Mouse (Mus musculus) midbrain, embryonic 16.5 days (tissue): ENCODE data around the gene Calml3. TPM values are rescaled to one million over a fixed set of nuclear protein-coding genes. Genes with fewer than 3 reads are reported as not detected.
A peak's percentile ranks its signal among the peaks of the same experiment; 100 is the strongest.

Experiments
- ATAC-seq: fragments of 200-750 bp; cut with Nextera tagmentation; 2 replicates; pipeline ENCODE4 v1.8.0; 2017; ENCODE audit warnings: moderate TSS enrichment
- H3K27ac ChIP-seq: fragments of 300-500 bp; sonication (generic); 2 replicates; pipeline ENCODE4 v1.5.1; 2014; ENCODE audit warnings: mild to moderate bottlenecking, low read length, mixed read lengths
- H3K27me3 ChIP-seq: fragments of 300-500 bp; sonication (generic); 2 replicates; pipeline ENCODE4 v1.6.1; 2014; ENCODE audit warnings: low read depth, low read length, mixed read lengths; ENCODE audit not compliant: control insufficient read depth, insufficient read depth
- H3K36me3 ChIP-seq: fragments of 300-500 bp; sonication (generic); 2 replicates; pipeline ENCODE4 v1.6.1; 2014; ENCODE audit warnings: mild to moderate bottlenecking, low read length, moderate library complexity, mixed read lengths; ENCODE audit not compliant: control insufficient read depth, insufficient read depth
- H3K4me1 ChIP-seq: fragments of 300-500 bp; sonication (generic); 2 replicates; pipeline ENCODE4 v1.6.1; 2014; ENCODE audit warnings: mild to moderate bottlenecking, low read length, mixed read lengths; ENCODE audit not compliant: control insufficient read depth, insufficient read depth
- H3K4me2 ChIP-seq: fragments of 300-500 bp; sonication (generic); 2 replicates; pipeline ENCODE4 v1.6.1; 2014; ENCODE audit warnings: mild to moderate bottlenecking, low read length, mixed read lengths
- H3K4me3 ChIP-seq: fragments of 300-500 bp; sonication (generic); 2 replicates; pipeline ENCODE4 v1.5.1; 2014; ENCODE audit warnings: low read depth, mild to moderate bottlenecking, low read length, moderate library complexity, mixed read lengths
- H3K9ac ChIP-seq: fragments of 300-500 bp; sonication (generic); 2 replicates; pipeline ENCODE4 v1.6.1; 2014; ENCODE audit warnings: low read depth, low read length, mixed read lengths
- H3K9me3 ChIP-seq: fragments of 300-500 bp; sonication (generic); replicated peaks from 2 replicates; pipeline ENCODE4 v1.6.1; 2014; ENCODE audit warnings: mild to moderate bottlenecking, low read length, mixed read lengths; ENCODE audit not compliant: control insufficient read depth, poor library complexity, severe bottlenecking
- WGBS: fragments of 180-500 bp; shearing (Covaris S2); extraction: QIAGEN DNeasy Blood & Tissue Kit; methylation state at CpG from one replicate; pipeline ENCODE4 v1.1.7; 2014; 5-methylcytosine and 5-hydroxymethylcytosine counted together
- polyA plus RNA-seq: library from polyadenylated mRNA; unstranded; fragments of >200 nt; fragmentation: Nextera tagmentation; extraction: Ambion mirVana; gene quantifications from 2 replicates; pipeline ENCODE4 v1.2.1, GENCODE M21; 2015

Calml3 gene
- polyA plus RNA-seq, 1 experiment from 2014 or later: not detected

DNA sequence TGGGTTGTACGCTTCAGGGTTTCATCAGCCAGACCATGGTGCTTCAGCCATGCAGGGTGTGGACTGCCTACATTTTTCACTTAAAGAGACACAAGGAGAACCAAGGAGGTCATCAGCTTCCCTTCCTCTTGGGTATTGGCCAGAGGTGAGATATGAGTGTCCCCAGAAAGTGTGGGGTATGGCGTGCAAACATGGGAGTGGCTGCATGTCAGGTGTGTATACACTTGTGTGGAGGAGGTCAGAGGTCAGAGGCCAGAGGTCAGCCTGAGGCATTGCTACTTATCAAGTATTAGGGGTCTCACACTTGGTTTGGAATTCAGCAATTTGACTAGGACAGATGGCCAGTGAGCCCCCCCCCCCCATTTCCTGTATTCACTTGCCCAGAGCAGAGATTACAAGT, 15.5 kb downstream of the Calml3 start:
- Histone ChIP-seq H3K9me3 (no peaks in the 10 kb centered on the region), H3K4me3 (no peak overlapping the region), H3K9ac (no peak overlapping the region), H3K4me1 (no peaks in the 10 kb centered on the region), H3K27me3 (no peaks in the 10 kb centered on the region), H3K27ac (no peak overlapping the region), H3K36me3 (no peaks in the 10 kb centered on the region), H3K4me2 (no peak overlapping the region)
- WGBS: 91% methylated on average over 2 of the region's 2 CpGs
- no peak for ATAC-seq

DNA sequence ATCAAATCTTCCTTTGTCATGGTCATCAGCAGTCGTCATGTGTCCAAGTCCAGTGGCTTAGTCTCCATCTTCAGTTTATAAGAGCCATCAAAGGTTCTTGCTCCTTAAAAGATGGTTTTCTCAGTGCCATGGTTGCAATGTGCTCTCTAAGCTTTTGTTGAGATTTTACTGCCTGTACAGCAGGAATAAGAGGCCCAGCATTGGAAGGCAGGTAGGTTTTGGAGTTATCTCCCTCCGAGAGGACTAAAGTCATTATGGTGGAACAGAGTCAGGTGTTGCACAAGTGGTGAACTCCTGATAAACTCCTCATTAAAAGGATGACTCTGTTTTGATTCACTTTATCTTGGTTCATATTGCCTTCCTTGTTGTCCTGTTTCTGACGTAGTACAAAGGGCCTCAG, 16.5 kb downstream of the Calml3 start:
- no peaks in the 10 kb centered on the region for H3K9me3 ChIP-seq
- no peak overlapping the region for H3K4me3 ChIP-seq
- H3K36me3 ChIP-seq: no peaks in the 10 kb centered on the region
- H3K27me3 ChIP-seq: no peaks in the 10 kb centered on the region
- WGBS: 91% methylated on average over 3 of the region's 3 CpGs
- no peak overlapping the region for H3K27ac ChIP-seq
- H3K9ac ChIP-seq: no peak overlapping the region
- H3K4me2 ChIP-seq: no peak overlapping the region
- ATAC-seq: no peak
- H3K4me1 ChIP-seq: no peaks in the 10 kb centered on the region

DNA sequence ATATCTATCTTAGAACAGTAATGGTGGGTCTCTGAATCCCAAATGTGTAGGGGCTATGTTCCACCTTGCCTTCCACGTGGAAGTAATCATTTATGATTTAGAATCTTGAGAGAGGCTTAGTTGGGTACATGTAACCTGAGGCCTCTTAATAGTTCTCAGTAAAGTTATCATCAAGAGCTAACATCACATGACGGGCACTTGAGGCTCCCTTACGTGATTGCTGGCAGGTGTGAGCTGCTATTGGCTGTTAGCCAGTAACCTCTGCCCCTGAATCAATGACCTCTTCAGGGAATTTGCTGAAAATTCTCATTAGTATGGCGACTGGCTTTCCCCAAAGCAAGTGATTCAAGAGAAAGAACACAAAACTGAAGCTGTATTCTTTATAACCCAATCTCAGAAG, 17.0 kb downstream of the Calml3 start:
- H3K4me3 ChIP-seq: no peak overlapping the region
- no peaks in the 10 kb centered on the region for H3K36me3 ChIP-seq
- H3K9ac ChIP-seq: no peak overlapping the region
- 62% methylated on average over 4 of the region's 4 CpGs for WGBS
- H3K4me2 ChIP-seq: no peak overlapping the region
- no peaks in the 10 kb centered on the region for H3K27me3 ChIP-seq
- H3K4me1 ChIP-seq: no peaks in the 10 kb centered on the region
- H3K27ac ChIP-seq: no peak overlapping the region
- no peak for ATAC-seq
- H3K9me3 ChIP-seq: no peaks in the 10 kb centered on the region

DNA sequence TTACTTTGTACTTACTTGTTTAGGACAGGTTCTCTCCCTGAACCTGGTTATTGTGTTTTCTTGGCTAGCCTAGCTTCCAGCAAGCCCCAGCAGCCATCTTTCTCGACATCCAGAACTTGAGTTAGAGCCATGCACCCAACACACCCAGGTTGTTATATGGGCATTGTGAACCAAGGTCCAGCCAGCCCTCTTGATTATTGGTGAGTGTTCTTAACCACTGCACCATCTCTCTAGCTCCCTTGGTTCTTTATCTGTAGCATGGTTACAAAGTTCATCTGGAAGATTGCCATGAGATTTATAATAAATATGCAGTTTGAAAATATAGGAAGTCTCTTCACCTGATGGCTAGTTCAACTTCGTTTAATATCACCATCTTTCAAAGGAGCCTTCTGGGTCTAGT, 20.5 kb downstream of the Calml3 start:
- Histone ChIP-seq H3K27me3 (no peaks in the 10 kb centered on the region), H3K9me3 (no peaks in the 10 kb centered on the region), H3K4me3 (no peak overlapping the region), H3K9ac (no peak overlapping the region), H3K36me3 (no peaks in the 10 kb centered on the region), H3K4me2 (no peak overlapping the region), H3K27ac (no peak overlapping the region), H3K4me1 (no peaks in the 10 kb centered on the region)
- ATAC-seq: no peak
- WGBS: 73% methylated on average over 2 of the region's 2 CpGs

DNA sequence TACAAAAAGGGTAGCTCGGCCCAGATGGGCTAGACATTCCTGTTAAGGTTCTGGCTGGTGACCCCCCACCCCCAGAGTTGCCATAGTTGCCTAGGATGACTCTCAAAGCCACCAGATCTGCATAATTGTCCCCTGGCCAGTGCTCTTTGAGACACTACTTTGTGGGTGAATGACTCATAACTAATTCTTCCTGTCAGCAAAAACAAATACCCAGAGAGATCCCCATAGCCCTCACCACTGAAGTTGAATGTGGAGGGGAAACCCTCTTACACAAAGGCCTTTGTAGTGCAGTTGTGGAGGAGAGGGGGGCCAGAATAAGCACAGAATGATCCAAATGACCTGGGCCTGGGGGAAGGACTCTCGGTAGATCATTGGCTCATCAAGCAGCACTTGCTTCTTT, 21.6 kb downstream of the Calml3 start:
- H3K4me1 ChIP-seq: no peaks in the 10 kb centered on the region
- 29% methylated on average over 2 of the region's 2 CpGs for WGBS
- ATAC-seq: peak; percentile 58; the same call in 1 of the 2 replicates
- H3K4me2 ChIP-seq: no peak overlapping the region
- H3K27me3 ChIP-seq: no peaks in the 10 kb centered on the region
- no peak overlapping the region for H3K9ac ChIP-seq
- H3K36me3 ChIP-seq: no peaks in the 10 kb centered on the region
- H3K4me3 ChIP-seq: no peak overlapping the region
- H3K27ac ChIP-seq: no peak overlapping the region
- no peaks in the 10 kb centered on the region for H3K9me3 ChIP-seq

DNA sequence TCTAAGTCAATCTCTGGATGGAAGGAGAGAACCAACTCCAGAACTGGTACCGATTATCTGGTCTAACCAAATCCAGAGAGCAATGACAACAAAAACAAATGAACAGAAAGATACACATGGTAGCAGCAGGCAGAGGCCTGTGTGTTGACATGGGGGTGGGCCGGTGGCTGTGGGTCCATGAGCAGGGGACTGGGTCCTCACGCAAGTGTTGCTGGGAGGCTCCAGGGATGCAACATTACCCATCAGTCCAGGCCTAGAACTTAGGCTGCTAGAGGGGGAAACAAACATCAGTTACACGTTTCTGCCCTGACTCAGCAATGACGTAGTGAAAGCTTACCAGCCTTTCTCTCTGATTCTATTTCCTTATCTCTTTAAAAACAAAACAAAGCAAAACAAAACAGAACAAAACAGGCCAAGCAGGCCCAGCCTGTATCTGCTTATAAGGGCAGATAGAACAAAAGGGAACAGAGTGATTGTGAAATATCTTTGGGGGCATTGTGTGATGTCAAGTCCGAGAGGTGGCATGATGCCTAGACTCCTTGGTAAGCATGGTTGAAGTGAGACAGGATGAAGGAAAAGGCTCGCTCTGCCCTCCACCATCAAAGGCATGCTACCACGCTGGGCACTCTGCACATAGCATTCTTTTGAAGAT, 24.4 kb downstream of the Calml3 start:
- ATAC-seq: no peak
- H3K9ac ChIP-seq: no peak overlapping the region
- WGBS: 81% methylated on average over 8 of the region's 8 CpGs
- H3K27ac ChIP-seq: no peak overlapping the region
- H3K9me3 ChIP-seq: no peaks in the 10 kb centered on the region
- H3K4me2 ChIP-seq: no peak overlapping the region
- no peaks in the 10 kb centered on the region for H3K27me3 ChIP-seq
- no peak overlapping the region for H3K4me3 ChIP-seq
- H3K4me1 ChIP-seq: no peaks in the 10 kb centered on the region
- no peaks in the 10 kb centered on the region for H3K36me3 ChIP-seq

DNA sequence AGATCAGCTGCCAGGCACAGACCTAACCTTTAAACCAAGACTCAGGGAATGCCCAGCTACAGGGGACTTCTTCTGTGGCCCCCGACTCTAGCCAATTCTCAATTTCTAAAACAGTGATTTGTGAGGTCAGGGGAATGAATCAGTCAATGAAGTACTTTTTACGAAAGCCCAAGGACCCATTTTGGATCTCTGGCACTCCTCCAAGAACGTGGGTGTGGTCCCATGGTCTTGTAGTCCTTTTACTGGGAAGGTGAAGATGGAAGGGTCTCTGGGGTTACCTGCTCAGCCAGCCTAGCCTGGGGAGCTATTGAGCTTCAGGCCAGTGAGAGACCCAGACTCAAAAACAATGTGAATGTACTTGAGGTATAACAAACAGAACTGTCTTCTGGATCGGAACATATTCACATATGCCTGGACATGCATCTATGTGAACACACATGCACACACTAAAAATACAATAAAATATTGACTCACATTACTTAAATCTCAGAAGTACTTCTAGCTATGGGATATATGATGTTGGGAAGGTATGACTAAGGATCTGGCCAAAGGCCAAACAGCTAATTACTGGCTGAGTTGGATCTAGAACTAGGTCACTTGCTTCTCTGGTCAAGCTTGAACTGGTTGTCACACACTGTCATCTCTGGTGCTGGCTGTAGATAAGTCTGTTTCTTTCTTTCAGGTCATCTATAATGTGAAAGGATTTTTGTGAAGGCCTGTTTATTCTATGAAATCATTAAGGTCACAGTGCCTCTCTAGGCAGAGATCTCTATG, 25.3 kb downstream of the Calml3 start:
- Histone ChIP-seq H3K27ac (no peak overlapping the region), H3K4me1 (no peaks in the 10 kb centered on the region), H3K9me3 (no peaks in the 10 kb centered on the region), H3K9ac (no peak overlapping the region), H3K36me3 (no peaks in the 10 kb centered on the region), H3K4me3 (no peak overlapping the region), H3K27me3 (no peaks in the 10 kb centered on the region), H3K4me2 (no peak overlapping the region)
- 83% methylated on average over 4 of the region's 4 CpGs for WGBS
- ATAC-seq: no peak

DNA sequence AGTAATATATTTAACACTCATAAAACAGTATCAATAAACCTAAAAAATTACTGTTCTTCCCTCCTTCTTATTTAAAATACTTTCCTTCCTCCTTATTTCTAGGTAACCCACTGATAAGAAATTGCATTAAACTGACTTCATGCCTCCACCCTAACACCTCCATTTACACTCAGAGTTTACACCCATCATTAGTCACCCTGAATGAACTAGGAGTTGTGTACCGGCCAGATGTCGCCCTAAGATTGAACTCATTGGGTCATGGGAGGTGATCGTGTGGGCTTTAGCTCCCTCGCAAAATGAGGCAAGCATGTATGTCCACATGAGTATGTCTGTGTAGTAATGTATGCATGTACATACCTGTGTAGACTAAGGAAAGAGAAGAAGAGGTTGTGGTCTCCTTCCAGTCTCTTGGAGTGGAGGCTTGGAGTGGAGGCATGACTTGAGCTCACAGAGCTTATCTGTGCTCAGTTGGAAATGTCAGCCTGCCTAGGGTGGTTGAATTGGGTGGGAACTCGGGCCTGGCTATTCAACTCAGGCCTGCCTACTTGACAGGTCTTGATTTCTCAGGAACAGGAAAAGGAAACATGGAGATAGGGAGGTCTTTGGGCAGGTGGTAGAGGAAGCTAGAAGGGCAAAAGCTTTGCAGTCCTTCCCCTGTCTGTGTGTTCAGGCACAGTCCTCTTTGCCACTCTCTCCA, 26.8 kb downstream of the Calml3 start:
- H3K4me3 ChIP-seq: no peak overlapping the region
- no peak overlapping the region for H3K9ac ChIP-seq
- no peak overlapping the region for H3K4me2 ChIP-seq
- no peaks in the 10 kb centered on the region for H3K9me3 ChIP-seq
- no peak overlapping the region for H3K27ac ChIP-seq
- 89% methylated on average over 5 of the region's 5 CpGs for WGBS
- no peaks in the 10 kb centered on the region for H3K36me3 ChIP-seq
- ATAC-seq: no peak
- H3K27me3 ChIP-seq: no peaks in the 10 kb centered on the region
- H3K4me1 ChIP-seq: no peaks in the 10 kb centered on the region

DNA sequence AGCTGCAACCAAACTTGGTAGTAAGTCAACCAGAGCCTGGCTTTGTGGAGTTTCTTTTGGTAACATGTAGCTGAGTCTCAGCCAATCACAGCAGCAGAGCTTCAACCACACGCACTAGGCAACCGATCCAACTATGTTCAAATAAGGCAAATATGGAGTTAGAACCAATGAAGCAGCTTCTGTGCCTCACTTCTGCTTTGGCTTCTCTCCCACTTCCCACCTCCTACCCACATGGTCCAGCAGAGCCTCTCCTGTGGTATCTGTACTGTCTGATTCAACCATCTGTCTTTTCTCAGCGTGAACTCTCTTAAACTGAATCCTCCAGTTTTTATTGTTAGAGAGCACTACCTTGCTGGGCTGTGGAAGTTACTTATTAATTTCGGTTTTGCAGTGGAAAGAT, 27.7 kb downstream of the Calml3 start:
- Histone ChIP-seq H3K4me2 (no peak overlapping the region), H3K9me3 (no peaks in the 10 kb centered on the region), H3K4me3 (no peak overlapping the region), H3K27ac (no peak overlapping the region), H3K9ac (no peak overlapping the region), H3K4me1 (no peaks in the 10 kb centered on the region), H3K27me3 (no peaks in the 10 kb centered on the region), H3K36me3 (no peaks in the 10 kb centered on the region)
- WGBS: 94% methylated on average over 4 of the region's 4 CpGs
- ATAC-seq: no peak
